Mouse (Mus musculus) gastrocnemius, postnatal 36 days (tissue): ENCODE results near the gene Lrit2. TPM values are rescaled to one million over a fixed set of nuclear protein-coding genes. Genes with fewer than 3 reads are reported as not detected.

Experiments used
- DNase-seq, 2 experiments: peaks; one replicate each; pipeline ENCODE4 v3.0.0; 2022
- intact Hi-C: fragments of 180-260 bp; cut with DNase I; formaldehyde crosslinking; loops from one replicate; pipeline ENCODE4 v1.15.1; 2025
- long read RNA-seq, 2 experiments: library from polyadenylated mRNA; stranded (forward); transcript quantifications; one replicate each; pipeline ENCODE4 v2.0.0; 2021
- total RNA-seq, 2 experiments: library from RNA; stranded (reverse); gene quantifications; 2 replicates each; pipeline ENCODE4 v1.2.3; 2021

Gene Lrit2
- total RNA-seq = not detected
- long read RNA-seq, experiment 1 = 0 reads
- long read RNA-seq, experiment 2 = 0 reads

GRCm38 (mm10) chr14:37067629-37068028 lies at the start of gene Lrit2:
TSS of gene Lrit2 (plus strand) at chr14:37067929.
- DNase-seq = no peak
- intact Hi-C loops = no loop called here

GRCm38 (mm10) chr14:37027248-37027933 lies 40.3 kb upstream of the Lrit2 start:
- intact Hi-C loops = no loop called here

GRCm38 (mm10) chr14:37027951-37028350 lies 39.8 kb upstream of the Lrit2 start:
- intact Hi-C loops = no loop called here
- no peak for DNase-seq

More at GRCm38 (mm10) chr14:37027248-37027933, 40.3 kb upstream of the Lrit2 start:
- no peak for DNase-seq

- intact Hi-C loops = no loop called here
- no peak for DNase-seq
Observed at GRCm38 (mm10) chr14:37028555-37028954, 39.2 kb upstream of the Lrit2 start.

- DNase-seq = no peak
- intact Hi-C loops = loop anchor here (5.0 kb wide), 2 partner anchors 80 to 165 kb away; no protein-coding TSS in a partner anchor
Observed at GRCm38 (mm10) chr14:37032481-37033104, 35.1 kb upstream of the Lrit2 start.

GRCm38 (mm10) chr14:37033241-37033640 lies 34.5 kb upstream of the Lrit2 start:
- DNase-seq = peak; percentile 52 to 55
- intact Hi-C loops = loop anchor here (5.0 kb wide), 2 partner anchors 81 to 166 kb away; no protein-coding TSS in a partner anchor

GRCm38 (mm10) chr14:37034432-37034831 lies 33.3 kb upstream of the Lrit2 start:
- intact Hi-C loops = loop anchor here (5.0 kb wide), 2 partner anchors 82 to 167 kb away; no protein-coding TSS in a partner anchor
- no peak for DNase-seq

- intact Hi-C loops = no loop called here
- no peak for DNase-seq
Observed at GRCm38 (mm10) chr14:37048914-37049410, 18.8 kb upstream of the Lrit2 start, which contains the start of gene Rgr. TSS of gene Rgr (minus strand) at chr14:37048964.

- DNase-seq = no peak
Observed at GRCm38 (mm10) chr14:37064849-37065248, 2.9 kb upstream of the Lrit2 start.

GRCm38 (mm10) chr14:37066636-37067035 lies 1.1 kb upstream of the Lrit2 start:
- intact Hi-C loops = no loop called here

More at GRCm38 (mm10) chr14:37064849-37065248, 2.9 kb upstream of the Lrit2 start:
- intact Hi-C loops = no loop called here

GRCm38 (mm10) chr14:37068516-37068915 lies 787 bp downstream of the Lrit2 start:
- no peak for DNase-seq
- intact Hi-C loops = no loop called here

More at GRCm38 (mm10) chr14:37066636-37067035, 1.1 kb upstream of the Lrit2 start:
- no peak for DNase-seq

- no peak for DNase-seq
- intact Hi-C loops = no loop called here
Observed at GRCm38 (mm10) chr14:37080724-37081123, 13.0 kb downstream of the Lrit2 start.

- no peak for DNase-seq
- intact Hi-C loops = no loop called here
Observed at GRCm38 (mm10) chr14:37083755-37084154, 16.0 kb downstream of the Lrit2 start.

- no peak for DNase-seq
- intact Hi-C loops = no loop called here
Observed at GRCm38 (mm10) chr14:37094436-37094835, 26.7 kb downstream of the Lrit2 start.

- intact Hi-C loops = no loop called here
- DNase-seq = no peak
Observed at GRCm38 (mm10) chr14:37095556-37095955, 27.8 kb downstream of the Lrit2 start.

- DNase-seq = no peak
- intact Hi-C loops = no loop called here
Observed at GRCm38 (mm10) chr14:37097956-37098530, 30.3 kb downstream of the Lrit2 start, which contains the start of gene Cdhr1. TSS of gene Cdhr1 (minus strand) at chr14:37098347.

GRCm38 (mm10) chr14:37101531-37101930 lies 33.8 kb downstream of the Lrit2 start:
- intact Hi-C loops = no loop called here
- no peak for DNase-seq

- intact Hi-C loops = no loop called here
- no peak for DNase-seq
Observed at GRCm38 (mm10) chr14:37102484-37102883, 34.8 kb downstream of the Lrit2 start.

GRCm38 (mm10) chr14:37104747-37105146 lies 37.0 kb downstream of the Lrit2 start:
- DNase-seq = no peak
- intact Hi-C loops = no loop called here

GRCm38 (mm10) chr14:37105846-37106245 lies 38.1 kb downstream of the Lrit2 start:
- intact Hi-C loops = no loop called here
- DNase-seq = no peak

- no peak for DNase-seq
- intact Hi-C loops = no loop called here
Observed at GRCm38 (mm10) chr14:37109460-37109859, 41.7 kb downstream of the Lrit2 start.
